Mouse (Mus musculus) bone marrow, adult 2 months (tissue): ENCODE results near the gene Ganc.

Source experiments
- CTCF ChIP-seq: fragments of 200-500 bp; IDR thresholded peaks from 2 replicates; pipeline ENCODE4 v1.5.1; 2011; ENCODE audit warnings: low read length, control low read depth; ENCODE audit not compliant: control insufficient read depth, insufficient read depth
- POLR2A ChIP-seq: fragments of 200-500 bp; IDR thresholded peaks from 2 replicates; pipeline ENCODE4 v1.6.1; 2011; ENCODE audit warnings: low read depth, mild to moderate bottlenecking, control low read depth, low read length, borderline replicate concordance; ENCODE audit not compliant: control insufficient read depth

DNA sequence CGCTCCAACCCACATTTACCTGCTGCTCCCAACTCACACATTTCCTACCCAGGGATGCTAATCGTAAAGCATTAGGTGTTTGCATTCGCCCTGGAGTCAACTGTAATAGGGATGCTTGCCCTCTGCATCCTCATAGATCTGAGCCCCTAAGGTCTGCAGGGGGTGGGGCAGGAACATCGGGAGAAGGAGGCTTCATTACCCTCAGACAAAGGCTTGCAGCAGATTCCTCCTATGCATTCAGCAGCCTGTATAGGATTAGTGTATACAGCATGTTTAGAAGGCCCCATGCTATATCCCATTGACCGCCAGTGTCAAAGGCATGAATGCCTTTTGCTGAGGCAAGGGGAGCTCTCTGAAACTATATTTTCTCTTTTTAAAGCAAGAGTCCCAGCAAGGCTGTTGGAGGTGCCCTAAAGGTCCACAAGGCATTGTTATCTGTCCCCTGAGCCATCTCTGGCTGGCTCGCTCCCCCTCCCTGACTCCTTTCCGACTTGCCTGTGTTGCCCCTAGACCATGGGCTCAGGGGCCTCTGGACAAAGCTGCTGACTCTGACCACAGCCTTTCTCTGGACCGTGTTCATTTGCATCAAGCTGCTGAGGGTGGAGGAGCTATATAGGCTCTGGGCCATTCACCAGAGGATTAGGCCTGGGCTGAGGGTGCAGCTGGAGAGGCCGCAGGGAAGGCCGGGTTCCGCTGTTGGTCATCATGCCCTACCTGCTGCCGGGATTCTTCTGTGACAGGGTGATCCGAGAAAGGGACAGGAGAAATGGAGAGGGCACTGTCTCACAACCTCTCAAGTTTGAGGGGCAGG, 72.8 kb downstream of the Ganc start:
- TF ChIP-seq CTCF = no peak
- no peak for TF ChIP-seq POLR2A
